Mouse (Mus musculus) frontal cortex, postnatal 10 days (tissue): Measurements from ENCODE around the gene Frmpd2.
"Not testable (repeated sequence)": the region's sequence is repeated elsewhere in the genome, so short reads cannot be mapped to it uniquely, and the experiment has no call there.

ENCODE experiments used
- DNase-seq, 2 experiments: peaks; one replicate each; pipeline ENCODE4 v3.0.0; 2022; ENCODE audit warnings: low spot score in 2 of 2, mixed read lengths in 1 of 2

The Frmpd2 gene

GRCm38 (mm10) chr14:33471331-33471730 lies at the start of gene Frmpd2:
Frmpd2 (plus strand) TSS chr14:33471696.
- DNase-seq = no peak

DNA sequence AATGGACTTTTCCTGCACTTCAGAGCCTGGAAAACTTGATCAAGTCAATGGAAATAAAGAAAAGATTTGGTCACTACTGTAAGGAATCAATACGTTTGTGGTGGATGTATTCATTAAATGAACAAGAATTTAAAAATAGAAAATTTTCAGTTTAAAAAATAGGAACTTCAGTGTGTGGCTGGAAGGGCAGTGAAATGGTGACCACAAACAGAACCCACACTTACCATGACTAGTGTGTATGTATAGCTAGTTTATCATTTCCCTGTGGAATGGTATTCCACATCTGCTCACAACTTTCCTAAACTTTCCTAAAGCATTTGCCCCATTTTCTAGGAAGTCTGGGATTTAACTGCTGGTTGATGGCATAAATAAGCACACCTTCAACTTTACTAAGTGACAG lies 48.5 kb upstream of the Frmpd2 start:
- no peak for DNase-seq

DNA sequence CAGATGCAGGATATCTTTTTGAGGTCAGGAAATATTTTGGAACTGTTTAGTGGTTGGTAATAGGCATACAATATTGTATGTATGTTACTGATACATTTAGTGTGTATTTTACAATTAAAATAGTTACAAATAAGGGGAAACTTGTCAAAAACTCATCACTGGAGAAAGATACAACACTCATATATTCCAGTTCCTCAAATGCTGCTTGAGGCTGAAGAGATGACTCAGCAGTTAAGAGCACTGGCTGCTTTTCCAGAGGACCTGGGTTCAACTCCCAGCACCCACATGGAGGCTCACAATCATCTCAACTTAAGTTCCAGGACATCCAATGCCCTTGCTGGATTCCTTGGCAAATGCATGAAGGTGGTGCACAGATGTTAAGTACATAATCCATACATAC lies 47.4 kb upstream of the Frmpd2 start:
- no peak for DNase-seq

DNA sequence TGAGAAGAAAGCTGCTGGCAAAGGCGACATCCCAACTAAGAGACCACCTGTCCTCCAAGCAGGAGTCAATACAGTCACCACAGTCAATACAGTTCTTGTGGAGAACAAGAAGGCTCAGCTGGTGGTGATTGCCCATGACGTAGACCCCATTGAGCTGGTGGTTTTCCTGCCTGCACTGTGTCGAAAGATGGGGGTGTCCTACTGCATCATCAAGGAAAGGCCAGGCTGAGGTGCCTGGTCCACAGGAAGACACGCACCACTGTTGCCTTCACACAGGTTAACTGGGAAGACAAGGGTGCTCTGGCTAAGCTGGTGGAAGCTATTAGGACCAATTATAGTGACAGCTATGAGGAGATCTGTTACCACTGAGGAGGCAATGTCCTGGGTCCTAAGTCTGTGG lies 39.0 kb upstream of the Frmpd2 start:
- not testable (repeated sequence) for DNase-seq

GRCm38 (mm10) chr14:33443780-33444179 lies 27.7 kb upstream of the Frmpd2 start:
- no peak for DNase-seq

DNA sequence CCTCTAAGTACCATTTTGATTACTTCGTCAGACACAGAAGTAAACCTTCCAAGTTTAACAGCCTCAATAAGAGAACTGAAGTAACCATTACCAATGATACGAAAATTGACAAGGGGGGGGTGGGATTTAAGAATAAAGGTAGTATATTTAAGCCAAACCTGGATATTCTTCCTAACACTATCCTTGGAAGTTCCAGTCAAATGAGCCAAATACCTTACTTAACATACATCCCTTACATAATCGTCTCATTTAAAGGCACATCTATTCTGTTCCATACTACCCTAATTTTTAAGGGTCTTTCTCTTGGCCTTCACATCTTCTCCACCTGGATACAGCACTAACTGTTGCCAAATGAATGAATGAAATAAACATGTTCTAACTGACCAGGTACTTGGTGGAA lies 25.5 kb upstream of the Frmpd2 start:
- DNase-seq = no peak

- peak in 1 of 2 experiments; percentile 48 for DNase-seq
Measured at GRCm38 (mm10) chr14:33446561-33447023, 24.9 kb upstream of the Frmpd2 start.

- peak; percentile 94 to 97 for DNase-seq
Measured at GRCm38 (mm10) chr14:33447027-33447569, 24.4 kb upstream of the Frmpd2 start, which contains the start of gene Mapk8. Mapk8 (minus strand) TSS chr14:33447158.

- no peak for DNase-seq
Measured at GRCm38 (mm10) chr14:33448276-33448675, 23.2 kb upstream of the Frmpd2 start.

DNA sequence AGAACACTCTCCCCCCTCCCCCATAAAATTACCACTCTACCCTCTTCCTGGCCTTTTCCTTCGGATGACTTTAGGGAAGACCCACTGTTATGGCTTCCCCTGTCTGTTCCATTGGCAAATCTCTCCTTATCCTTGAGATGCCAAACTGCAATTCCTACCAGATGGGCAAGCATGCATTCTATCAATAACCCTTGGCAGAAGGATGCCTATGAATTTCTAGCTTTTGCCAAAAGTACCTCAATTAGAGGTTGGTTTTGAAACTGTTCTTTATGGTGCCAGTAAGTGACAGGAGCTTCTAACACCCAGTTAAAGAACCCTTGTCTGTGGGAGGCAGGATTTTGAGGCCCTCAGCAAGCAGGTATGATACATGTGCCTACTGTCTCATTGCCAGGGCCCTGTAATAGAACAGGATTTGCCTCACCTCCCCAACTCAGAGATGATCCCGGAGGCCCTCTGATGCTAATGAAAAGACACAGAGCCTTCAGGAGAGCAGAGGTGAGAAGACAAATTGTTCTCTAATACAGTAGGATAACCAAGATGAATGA lies 22.1 kb upstream of the Frmpd2 start:
- DNase-seq = no peak

DNA sequence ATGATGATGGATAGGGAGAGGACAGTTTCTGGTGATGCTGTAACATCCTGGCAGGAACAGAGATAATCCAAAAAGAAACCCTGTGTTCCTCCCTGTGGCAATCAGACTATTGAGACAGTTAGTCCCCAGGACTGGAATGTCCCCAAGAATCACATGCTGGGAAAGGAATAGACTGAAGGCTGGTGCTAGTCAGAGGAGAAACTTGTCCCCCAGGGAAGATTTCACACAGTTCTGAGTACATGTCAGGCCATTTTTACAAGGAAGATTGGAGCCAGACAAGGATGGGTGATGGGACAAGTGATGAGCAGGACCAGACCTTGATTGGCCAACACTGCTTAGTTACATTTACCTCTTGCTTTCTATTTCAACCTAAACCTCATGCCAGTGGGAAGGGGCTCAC lies 21.2 kb upstream of the Frmpd2 start:
- no peak for DNase-seq

GRCm38 (mm10) chr14:33463658-33464057 lies 7.8 kb upstream of the Frmpd2 start:
- no peak for DNase-seq

GRCm38 (mm10) chr14:33467766-33468165 lies 3.7 kb upstream of the Frmpd2 start:
- no peak for DNase-seq

- no peak for DNase-seq
Measured at GRCm38 (mm10) chr14:33474461-33474860, 3.0 kb downstream of the Frmpd2 start.

- DNase-seq = no peak
Measured at GRCm38 (mm10) chr14:33476094-33476760, 4.7 kb downstream of the Frmpd2 start.

DNA sequence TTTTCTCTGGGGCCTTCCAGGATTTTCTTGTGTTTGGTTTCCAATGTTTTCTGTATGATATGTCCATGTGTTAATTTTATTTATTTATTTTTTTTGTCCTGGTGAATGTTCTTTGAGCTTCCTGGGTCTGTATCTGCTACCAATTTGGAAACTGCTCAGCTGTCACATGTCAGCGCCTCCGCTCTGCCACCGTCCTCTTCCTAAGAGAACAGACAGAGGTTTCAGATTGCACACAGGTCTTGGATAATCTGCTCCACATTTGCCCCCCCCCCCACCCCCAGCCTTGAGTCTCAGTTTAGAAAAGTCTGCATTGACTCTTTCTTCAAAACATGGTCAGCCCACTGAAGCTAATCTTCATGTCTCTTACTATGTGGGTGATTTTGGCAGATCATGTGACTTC lies 10.5 kb downstream of the Frmpd2 start:
- DNase-seq = no peak

GRCm38 (mm10) chr14:33487805-33488550 lies 16.5 kb downstream of the Frmpd2 start:
- peak in 1 of 2 experiments; percentile 32 for DNase-seq

GRCm38 (mm10) chr14:33495226-33495625 lies 23.7 kb downstream of the Frmpd2 start:
- DNase-seq = no peak

DNA sequence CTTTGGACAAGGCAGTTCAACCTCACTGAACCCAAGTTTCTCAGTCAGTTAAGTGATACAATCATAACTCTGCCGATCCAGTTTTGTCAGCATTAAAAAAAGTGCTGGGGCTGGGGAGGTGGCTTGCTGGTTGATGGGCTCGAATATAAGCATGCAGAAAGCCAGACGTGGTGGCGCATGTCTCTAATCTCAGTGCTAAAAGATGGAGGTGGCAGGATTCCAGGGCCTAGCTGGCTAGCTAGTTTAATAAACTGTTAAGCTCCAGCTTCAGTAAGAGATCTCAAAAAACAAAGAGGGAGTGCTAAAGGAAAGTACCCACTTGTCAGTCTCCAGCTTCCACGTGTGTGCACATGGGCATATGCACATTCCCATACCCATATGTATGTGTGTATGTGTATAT lies 25.9 kb downstream of the Frmpd2 start:
- no peak for DNase-seq

- no peak for DNase-seq
Measured at GRCm38 (mm10) chr14:33498849-33499248, 27.4 kb downstream of the Frmpd2 start.

GRCm38 (mm10) chr14:33500631-33501030 lies 29.1 kb downstream of the Frmpd2 start:
- DNase-seq = no peak

GRCm38 (mm10) chr14:33503311-33503710 lies 31.8 kb downstream of the Frmpd2 start:
- DNase-seq = no peak

- DNase-seq = no peak
Measured at GRCm38 (mm10) chr14:33506696-33507095, 35.2 kb downstream of the Frmpd2 start.
